Mouse (Mus musculus): ENCODE measurements at regions not wholly inside any gene's neighbourhood (a gene's known extent, or its start where the extent isn't known, plus 50 kb on each side); places are given as distances from the start of the nearest gene placed in this dataset.

DNA sequence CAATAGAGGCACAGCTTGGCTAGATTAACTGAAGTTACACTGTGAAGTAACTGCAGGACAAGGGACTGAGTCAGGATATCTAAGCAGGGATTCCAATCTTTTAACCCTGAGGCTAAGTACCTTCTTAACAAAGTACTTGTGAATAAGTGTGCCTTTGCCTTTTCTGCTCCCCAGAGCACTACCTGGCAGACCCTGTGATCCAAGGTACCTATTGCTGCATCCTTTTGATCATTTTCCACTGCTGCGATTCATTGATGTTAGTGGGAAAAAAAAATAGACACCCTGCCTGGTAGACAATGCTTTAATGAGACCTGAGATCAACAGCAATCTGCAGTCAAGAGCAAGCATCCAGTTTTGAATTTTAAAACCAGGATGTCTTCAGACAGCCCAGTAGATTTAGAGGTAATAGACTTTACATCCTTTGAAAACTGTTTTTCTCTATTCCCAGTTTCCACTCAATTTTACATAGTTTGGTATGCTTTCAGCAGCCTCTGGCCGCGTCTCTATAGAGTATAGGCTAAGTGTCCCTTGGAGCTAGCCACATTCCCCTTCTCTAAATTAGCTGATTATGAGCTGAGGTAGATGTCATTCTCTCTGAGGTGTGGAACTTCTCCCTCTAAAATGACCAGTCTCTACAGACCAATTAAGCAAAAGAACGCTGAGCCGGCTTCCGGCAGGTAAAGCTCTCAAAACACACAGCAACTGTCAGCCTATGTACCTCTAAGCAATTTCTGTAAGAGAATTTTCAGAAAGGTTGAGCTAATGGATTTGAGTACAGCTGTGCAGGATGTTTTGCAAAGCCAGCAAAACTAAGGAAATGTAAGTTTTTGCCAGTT, 653.0 kb upstream of the G6pd2 start:
- Histone ChIP-seq H3K9ac (replicated peaks) (no peak overlapping the region), H3K4me1 (replicated peaks) (no peaks in the 10 kb centered on the region), H3K36me3 (no peaks in the 10 kb centered on the region), H3K4me3 (replicated peaks) (no peak overlapping the region), H3K27me3 (no peaks in the 10 kb centered on the region), H3K27ac (no peak overlapping the region; the same call in 1 of the 2 replicates), H3K4me2 (replicated peaks) (no peak overlapping the region), H3K9me3 (no peaks in the 10 kb centered on the region)
- ATAC-seq = peak; percentile 56; the same call in 1 of the 2 replicates
- 80% methylated on average over 6 of the region's 6 CpGs for WGBS

DNA sequence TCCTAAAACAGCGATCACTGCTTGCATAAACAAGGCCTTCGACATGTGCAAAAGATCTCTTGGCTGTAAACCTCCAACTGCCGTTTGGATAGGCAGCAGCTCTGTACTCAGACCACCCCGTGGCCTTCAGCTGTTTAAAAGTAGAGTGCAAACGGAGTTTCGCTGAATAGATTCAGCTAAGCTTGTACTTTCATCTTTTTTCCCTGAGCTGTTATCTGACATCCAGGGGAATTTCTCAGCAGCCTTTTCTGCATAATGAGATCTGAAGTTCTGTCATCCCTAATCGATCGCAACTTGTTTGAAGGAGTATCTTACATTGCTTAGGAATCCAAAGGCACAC, 652.4 kb upstream of the G6pd2 start:
- Histone ChIP-seq H3K9me3 (no peaks in the 10 kb centered on the region), H3K4me1 (replicated peaks) (no peaks in the 10 kb centered on the region), H3K4me3 (replicated peaks) (no peak overlapping the region), H3K4me2 (replicated peaks) (no peak overlapping the region), H3K36me3 (no peaks in the 10 kb centered on the region), H3K9ac (replicated peaks) (no peak overlapping the region), H3K27me3 (no peaks in the 10 kb centered on the region), H3K27ac (no peak overlapping the region; the same call in 1 of the 2 replicates)
- ATAC-seq = 0 out of 2 replicates have a peak, but pooled peaks have one; percentile 43
- WGBS = 54% methylated on average over 8 of the region's 8 CpGs
